Mouse (Mus musculus) heart, embryonic 15.5 days (tissue): ENCODE measurements around the gene Arsb. TPM values are rescaled to one million over a fixed set of nuclear protein-coding genes. Genes with fewer than 3 reads are reported as not detected.

Experiments
- ATAC-seq: fragments of 200-750 bp; cut with Nextera tagmentation; replicated peaks from 2 replicates; pipeline ENCODE4 v1.8.0; 2017; ENCODE audit warnings: low read depth, moderate TSS enrichment; ENCODE audit not compliant: insufficient number of reproducible peaks, insufficient read depth, low FRiP score
- H3K27ac ChIP-seq: fragments of 300-500 bp; sonication (generic); 2 replicates; pipeline ENCODE4 v1.5.1; 2015; ENCODE audit warnings: mild to moderate bottlenecking, inconsistent platforms
- H3K27me3 ChIP-seq: fragments of 300-500 bp; sonication (generic); 2 replicates; pipeline ENCODE4 v1.6.1; 2015; ENCODE audit warnings: inconsistent platforms
- H3K36me3 ChIP-seq: fragments of 300-500 bp; sonication (generic); 2 replicates; pipeline ENCODE4 v1.6.1; 2015; ENCODE audit warnings: mild to moderate bottlenecking, inconsistent platforms
- H3K4me1 ChIP-seq: fragments of 300-500 bp; sonication (generic); replicated peaks from 2 replicates; pipeline ENCODE4 v1.6.1; 2015; ENCODE audit warnings: inconsistent platforms
- H3K4me2 ChIP-seq: fragments of 300-500 bp; sonication (generic); 2 replicates; pipeline ENCODE4 v1.6.1; 2015; ENCODE audit warnings: inconsistent platforms, mild to moderate bottlenecking, moderate library complexity
- H3K4me3 ChIP-seq: fragments of 300-500 bp; sonication (generic); 2 replicates; pipeline ENCODE4 v1.5.1; 2015; ENCODE audit warnings: mild to moderate bottlenecking, inconsistent platforms
- H3K9ac ChIP-seq: fragments of 300-500 bp; sonication (generic); 2 replicates; pipeline ENCODE4 v1.6.1; 2015; ENCODE audit warnings: mild to moderate bottlenecking, inconsistent platforms
- H3K9me3 ChIP-seq: fragments of 300-500 bp; sonication (generic); replicated peaks from 2 replicates; pipeline ENCODE4 v1.6.1; 2016; ENCODE audit warnings: inconsistent platforms
- whole genome bisulfite sequencing: fragments of 180-500 bp; shearing (Covaris S2); methylation state at CpG from one replicate; pipeline ENCODE4 v1.1.7; 2015; ENCODE audit warnings: mixed read lengths; 5-methylcytosine and 5-hydroxymethylcytosine counted together
- polyA plus RNA-seq: library from polyadenylated mRNA; unstranded; fragments of >200 nt; fragmentation: Nextera tagmentation; extraction: Ambion mirVana; gene quantifications from 2 replicates; pipeline ENCODE4 v1.2.1, GENCODE M21; 2015

Gene Arsb
- polyA plus RNA-seq, 1 experiment from 2014 or later: 7.3 TPM

GRCm38 (mm10) chr13:93936455-93936854, 165.0 kb downstream of the Arsb start:
- no peak for ATAC-seq
- H3K36me3 ChIP-seq: no peaks in the 10 kb centered on the region
- H3K9me3 ChIP-seq: no peaks in the 10 kb centered on the region
- H3K9ac ChIP-seq: no peak overlapping the region
- no peaks in the 10 kb centered on the region for H3K27me3 ChIP-seq
- H3K4me1 ChIP-seq: peaks cover 19% of the 10 kb centered on the region
- WGBS: 65% methylated on average over 6 of the region's 6 CpGs
- no peak overlapping the region for H3K4me2 ChIP-seq
- no peak overlapping the region for H3K27ac ChIP-seq
- H3K4me3 ChIP-seq: no peak overlapping the region

GRCm38 (mm10) chr13:93938118-93938517, 166.7 kb downstream of the Arsb start:
- H3K36me3 ChIP-seq: no peaks in the 10 kb centered on the region
- H3K27ac ChIP-seq: no peak overlapping the region
- no peak for ATAC-seq
- no peak overlapping the region for H3K4me3 ChIP-seq
- no peak overlapping the region for H3K9ac ChIP-seq
- H3K9me3 ChIP-seq: no peaks in the 10 kb centered on the region
- no peak overlapping the region for H3K4me2 ChIP-seq
- H3K4me1 ChIP-seq: peaks cover 21% of the 10 kb centered on the region
- WGBS: 43% methylated on average over 2 of the region's 2 CpGs
- no peaks in the 10 kb centered on the region for H3K27me3 ChIP-seq

DNA sequence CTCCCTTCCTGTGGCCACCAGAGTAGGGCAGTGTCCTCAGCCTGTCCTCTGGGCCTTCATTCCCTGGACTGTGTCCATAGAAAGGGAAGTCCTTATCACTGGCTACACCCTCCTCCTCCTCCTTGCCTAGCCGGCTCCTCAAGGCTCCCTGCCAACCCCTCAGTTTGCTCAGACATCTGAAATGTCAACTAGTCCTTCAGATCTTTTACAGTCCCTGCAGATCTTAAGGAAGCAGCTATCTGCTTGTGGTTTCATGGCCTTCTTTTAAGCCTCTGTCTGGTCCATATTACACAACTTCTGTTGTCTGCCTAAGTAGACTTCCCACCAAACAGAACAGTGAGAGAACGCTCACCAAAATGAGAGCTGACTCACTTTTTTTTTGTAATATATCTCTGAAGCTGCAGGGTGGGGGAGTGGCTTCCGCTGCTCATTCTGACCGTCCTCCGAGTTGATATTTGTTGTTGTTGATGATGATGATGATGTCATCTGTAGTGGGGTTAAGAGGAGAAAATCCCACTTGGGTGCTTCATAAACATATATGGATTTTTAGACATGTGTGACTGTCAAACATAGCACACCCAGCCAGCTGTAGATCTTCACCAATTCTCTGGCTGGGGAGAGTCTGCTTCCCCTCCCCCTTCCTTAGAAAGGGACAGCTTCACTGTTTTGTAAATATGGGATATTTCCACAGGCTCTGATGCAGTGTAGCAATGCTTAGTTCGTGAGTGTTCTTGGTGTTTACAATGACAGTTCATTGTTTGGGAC, 168.1 kb downstream of the Arsb start:
- 45% methylated on average over 6 of the region's 6 CpGs for WGBS
- Histone ChIP-seq H3K4me2 (no peak overlapping the region), H3K4me3 (no peak overlapping the region), H3K27ac (peak overlapping the region; percentile 41), H3K4me1 (peaks cover 21% of the 10 kb centered on the region), H3K9me3 (no peaks in the 10 kb centered on the region), H3K36me3 (no peaks in the 10 kb centered on the region), H3K27me3 (no peaks in the 10 kb centered on the region), H3K9ac (no peak overlapping the region)
- ATAC-seq: peak; percentile 59

- Histone ChIP-seq H3K9ac (no peak overlapping the region), H3K4me3 (no peak overlapping the region), H3K4me1 (peaks cover 21% of the 10 kb centered on the region), H3K27ac (peak overlapping the region; percentile 51), H3K9me3 (no peaks in the 10 kb centered on the region), H3K27me3 (no peaks in the 10 kb centered on the region), H3K36me3 (no peaks in the 10 kb centered on the region), H3K4me2 (no peak overlapping the region)
- ATAC-seq: 0 out of 2 replicates have a peak, but pooled peaks have one; percentile 53
- WGBS: 68% methylated on average over 7 of the region's 7 CpGs
These were observed 169.5 kb downstream of the Arsb start for GRCm38 (mm10) chr13:93940742-93941531.

DNA sequence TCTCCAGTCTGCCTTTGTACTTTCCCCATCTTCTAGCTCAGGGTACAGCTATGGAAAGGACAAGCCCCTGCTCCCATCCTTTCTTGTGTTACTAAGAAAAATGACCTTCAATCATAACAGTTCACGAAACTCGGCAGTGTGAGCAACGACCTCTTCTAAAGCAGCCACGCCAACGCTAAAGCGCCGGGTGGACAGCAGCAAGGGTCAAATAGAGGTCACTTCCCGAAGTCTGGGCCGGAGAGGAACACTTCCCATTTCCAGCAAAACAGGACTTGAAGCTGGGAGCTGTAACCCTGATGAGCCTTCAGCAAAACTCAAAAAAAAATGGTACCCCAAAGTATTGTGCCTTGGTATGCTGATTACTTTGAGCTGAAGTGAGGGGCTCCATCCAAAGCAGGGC, 179.6 kb downstream of the Arsb start:
- peaks cover 16% of the 10 kb centered on the region for H3K4me1 ChIP-seq
- H3K27me3 ChIP-seq: no peaks in the 10 kb centered on the region
- no peaks in the 10 kb centered on the region for H3K9me3 ChIP-seq
- ATAC-seq: no peak
- WGBS: 10% methylated on average over 9 of the region's 9 CpGs
- H3K9ac ChIP-seq: no peak overlapping the region
- H3K4me2 ChIP-seq: no peak overlapping the region
- no peaks in the 10 kb centered on the region for H3K36me3 ChIP-seq
- H3K4me3 ChIP-seq: no peak overlapping the region
- H3K27ac ChIP-seq: peak overlapping the region; percentile 25; the same call in 1 of the 2 replicates

GRCm38 (mm10) chr13:93951555-93951954, 180.1 kb downstream of the Arsb start:
- Histone ChIP-seq H3K4me3 (no peak overlapping the region), H3K27ac (peak overlapping the region; percentile 25; the same call in 1 of the 2 replicates), H3K36me3 (no peaks in the 10 kb centered on the region), H3K4me1 (peaks cover 16% of the 10 kb centered on the region), H3K4me2 (no peak overlapping the region), H3K9me3 (no peaks in the 10 kb centered on the region), H3K9ac (no peak overlapping the region), H3K27me3 (no peaks in the 10 kb centered on the region)
- 16% methylated on average over 6 of the region's 6 CpGs for WGBS
- ATAC-seq: no peak

- no peak for ATAC-seq
- Histone ChIP-seq H3K4me1 (peaks cover 16% of the 10 kb centered on the region), H3K9me3 (no peaks in the 10 kb centered on the region), H3K36me3 (no peaks in the 10 kb centered on the region), H3K4me2 (no peak overlapping the region), H3K27me3 (no peaks in the 10 kb centered on the region), H3K4me3 (no peak overlapping the region), H3K9ac (no peak overlapping the region), H3K27ac (no peak overlapping the region)
- WGBS: 81% methylated on average over 4 of the region's 4 CpGs
These were observed 181.0 kb downstream of the Arsb start for GRCm38 (mm10) chr13:93952466-93952865.

- 75% methylated on average over 8 of the region's 8 CpGs for WGBS
- H3K9me3 ChIP-seq: no peaks in the 10 kb centered on the region
- ATAC-seq: no peak
These were observed 186.5 kb downstream of the Arsb start for GRCm38 (mm10) chr13:93957907-93958306.

DNA sequence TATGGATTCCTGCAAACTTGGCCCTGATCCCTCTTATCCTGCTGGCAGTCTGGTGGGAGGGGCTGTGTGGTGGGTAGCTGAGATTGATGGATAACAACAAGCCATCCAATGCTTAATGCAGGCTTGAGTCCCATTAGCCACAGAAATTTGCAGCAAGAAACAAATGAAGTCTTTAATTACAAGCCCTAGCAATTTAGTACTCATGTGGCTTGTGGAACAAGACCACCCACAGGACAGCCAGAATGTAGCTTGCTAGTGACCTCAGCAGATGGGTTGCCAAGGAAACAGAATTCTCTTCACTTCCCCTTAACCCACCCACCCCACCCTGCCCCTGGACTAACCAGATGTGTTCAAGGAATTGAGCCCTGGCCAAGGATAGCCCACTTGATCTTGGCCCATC, 194.8 kb downstream of the Arsb start:
- no peaks in the 10 kb centered on the region for H3K9me3 ChIP-seq
- no peak overlapping the region for H3K9ac ChIP-seq
- no peak overlapping the region for H3K4me3 ChIP-seq
- H3K27ac ChIP-seq: no peak overlapping the region
- no peaks in the 10 kb centered on the region for H3K27me3 ChIP-seq
- ATAC-seq: no peak
- no peaks in the 10 kb centered on the region for H3K36me3 ChIP-seq
- H3K4me2 ChIP-seq: no peak overlapping the region
- H3K4me1 ChIP-seq: no peaks in the 10 kb centered on the region

More at GRCm38 (mm10) chr13:93957907-93958306, 186.5 kb downstream of the Arsb start:
- no peaks in the 10 kb centered on the region for H3K4me1 ChIP-seq
- no peak overlapping the region for H3K4me3 ChIP-seq
- no peak overlapping the region for H3K4me2 ChIP-seq
- no peaks in the 10 kb centered on the region for H3K36me3 ChIP-seq
- H3K27ac ChIP-seq: no peak overlapping the region
- H3K27me3 ChIP-seq: no peaks in the 10 kb centered on the region
- H3K9ac ChIP-seq: no peak overlapping the region

GRCm38 (mm10) chr13:93967138-93967537, 195.7 kb downstream of the Arsb start:
- Histone ChIP-seq H3K27me3 (no peaks in the 10 kb centered on the region), H3K4me3 (no peak overlapping the region), H3K4me2 (no peak overlapping the region), H3K36me3 (no peaks in the 10 kb centered on the region), H3K27ac (no peak overlapping the region), H3K4me1 (no peaks in the 10 kb centered on the region), H3K9me3 (no peaks in the 10 kb centered on the region), H3K9ac (no peak overlapping the region)
- 69% methylated on average over 9 of the region's 9 CpGs for WGBS
- no peak for ATAC-seq

GRCm38 (mm10) chr13:93970115-93970514, 198.7 kb downstream of the Arsb start:
- no peaks in the 10 kb centered on the region for H3K9me3 ChIP-seq
- whole genome bisulfite sequencing: 83% methylated on average over 5 of the region's 5 CpGs
- H3K4me1 ChIP-seq: no peaks in the 10 kb centered on the region
- no peak overlapping the region for H3K4me3 ChIP-seq
- no peak overlapping the region for H3K27ac ChIP-seq
- ATAC-seq: no peak
- H3K36me3 ChIP-seq: no peaks in the 10 kb centered on the region
- no peak overlapping the region for H3K9ac ChIP-seq
- no peaks in the 10 kb centered on the region for H3K27me3 ChIP-seq
- H3K4me2 ChIP-seq: no peak overlapping the region
